Mouse (Mus musculus) myocyte (in vitro differentiated cells): ENCODE measurements around the gene Tbxas1. TPM values are rescaled to one million over a fixed set of nuclear protein-coding genes. Genes with fewer than 3 reads are reported as not detected.

Experiments
- H3K27me3 ChIP-seq: one replicate; pipeline ENCODE4 v1.6.1; 2011; ENCODE audit not compliant: control insufficient read depth, insufficient read depth, insufficient read length
- H3K36me3 ChIP-seq: one replicate; pipeline ENCODE4 v1.6.1; 2011; ENCODE audit not compliant: control insufficient read depth, insufficient read depth
- H3K4me2 ChIP-seq: one replicate; pipeline ENCODE4 v1.6.1; 2011; ENCODE audit warnings: low read depth, control low read depth
- H3K4me3 ChIP-seq: one replicate; pipeline ENCODE4 v1.5.1; 2011; ENCODE audit warnings: mild to moderate bottlenecking, control low read depth, moderate library complexity
- H3K79me2 ChIP-seq: one replicate; pipeline ENCODE4 v1.6.1; 2011; ENCODE audit not compliant: control insufficient read depth, insufficient read depth
- H3ac ChIP-seq: one replicate; pipeline ENCODE4 v1.6.1; 2011; ENCODE audit not compliant: control insufficient read depth, insufficient read length
- CEBPB ChIP-seq: IDR thresholded peaks from 2 replicates; pipeline ENCODE4 v1.6.1; 2011; ENCODE audit warnings: mild to moderate bottlenecking, moderate library complexity; ENCODE audit not compliant: poor library complexity, insufficient read depth, severe bottlenecking
- E2F4 ChIP-seq: IDR thresholded peaks from one replicate; pipeline ENCODE4 v1.6.1; 2011; ENCODE audit warnings: mild to moderate bottlenecking, control low read depth, moderate library complexity; ENCODE audit not compliant: insufficient read depth
- MAX ChIP-seq: IDR thresholded peaks from one replicate; pipeline ENCODE4 v1.6.1; 2011; ENCODE audit warnings: low read depth, mild to moderate bottlenecking, control low read depth
- MYOD1 ChIP-seq, 3 experiments: IDR thresholded peaks; one replicate each; pipeline ENCODE4 v1.6.1; 2011; ENCODE audit warnings: control low read depth in 2 of 3, low read depth in 2 of 3, mild to moderate bottlenecking in 2 of 3, moderate library complexity in 1 of 3; ENCODE audit not compliant: insufficient read length in 2 of 3, control insufficient read depth in 1 of 3
- MYOG ChIP-seq, 3 experiments: IDR thresholded peaks; one replicate each; pipeline ENCODE4 v1.6.1; 2011; ENCODE audit warnings: control low read depth in 2 of 3, low read depth in 2 of 3, mild to moderate bottlenecking in 2 of 3; ENCODE audit not compliant: insufficient read length in 2 of 3, control insufficient read depth in 1 of 3, insufficient read depth in 1 of 3
- POLR2A ChIP-seq: IDR thresholded peaks from one replicate; pipeline ENCODE4 v1.6.1; 2011; ENCODE audit warnings: low read depth, mild to moderate bottlenecking, control low read depth, moderate library complexity; ENCODE audit not compliant: insufficient read length
- POLR2AphosphoS2 ChIP-seq: IDR thresholded peaks from one replicate; pipeline ENCODE4 v1.6.1; 2011; ENCODE audit warnings: low read depth, control low read depth; ENCODE audit not compliant: insufficient read length
- REST ChIP-seq: IDR thresholded peaks from one replicate; pipeline ENCODE4 v1.6.1; 2011; ENCODE audit warnings: mild to moderate bottlenecking, control low read depth, moderate library complexity; ENCODE audit not compliant: insufficient read depth, insufficient read length
- SRF ChIP-seq: IDR thresholded peaks from one replicate; pipeline ENCODE4 v1.6.1; 2011; ENCODE audit warnings: low read depth; ENCODE audit not compliant: control insufficient read depth, insufficient read length
- TCF12 ChIP-seq: IDR thresholded peaks from one replicate; pipeline ENCODE4 v1.6.1; 2011; ENCODE audit warnings: mild to moderate bottlenecking, control low read depth; ENCODE audit not compliant: poor library complexity, insufficient read depth, severe bottlenecking
- TCF3 ChIP-seq: IDR thresholded peaks from one replicate; pipeline ENCODE4 v1.6.1; 2011; ENCODE audit warnings: low read depth, control low read depth; ENCODE audit not compliant: insufficient read length
- USF1 ChIP-seq: IDR thresholded peaks from one replicate; pipeline ENCODE4 v1.6.1; 2011; ENCODE audit warnings: low read depth, mild to moderate bottlenecking, control low read depth, moderate library complexity
- polyA plus RNA-seq: library from polyadenylated mRNA; unstranded; fragments of >200 nt; fragmentation: generic; extraction: Trizol; gene quantifications from one replicate; pipeline ENCODE4 v1.2.1, GENCODE M21; 2012; ENCODE audit warnings: missing spikeins

Tbxas1 gene
- polyA plus RNA-seq, 1 experiment = not detected

DNA sequence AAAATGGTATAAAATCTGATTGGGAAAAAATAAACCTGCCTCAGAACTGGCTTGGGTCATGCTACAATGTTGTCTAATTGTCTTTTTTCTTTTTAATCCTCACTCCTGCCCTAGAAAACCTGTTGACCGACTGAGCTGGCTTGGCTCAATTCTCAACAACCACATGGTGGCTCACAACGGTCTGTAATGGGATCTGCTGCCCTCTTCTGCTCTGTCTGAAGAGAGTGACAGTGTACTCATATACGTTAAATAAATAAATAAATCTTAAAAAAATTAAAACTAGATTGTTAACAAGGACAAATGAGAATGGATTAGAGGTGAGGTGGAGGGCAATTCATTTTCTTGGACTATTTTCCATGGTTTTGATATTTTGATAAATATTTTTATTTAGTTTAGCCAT lies 245.5 kb downstream of the Tbxas1 start:
- H3K36me3 ChIP-seq = no peaks in the 10 kb centered on the region
- TF ChIP-seq CEBPB (no peak), TCF3 (no peak), USF1 (no peak), E2F4 (no peak), POLR2AphosphoS2 (no peak)
- H3K79me2 ChIP-seq = no peaks in the 10 kb centered on the region
- H3K27me3 ChIP-seq = no peaks in the 10 kb centered on the region
- H3ac ChIP-seq = no peak overlapping the region
- no peak overlapping the region for H3K4me3 ChIP-seq
- H3K4me2 ChIP-seq = no peak overlapping the region

GRCm38 (mm10) chr6:39124719-39125118 lies 249.5 kb downstream of the Tbxas1 start:
- Histone ChIP-seq H3ac (no peak overlapping the region), H3K4me2 (no peak overlapping the region), H3K79me2 (no peaks in the 10 kb centered on the region), H3K27me3 (no peaks in the 10 kb centered on the region), H3K4me3 (no peak overlapping the region), H3K36me3 (no peaks in the 10 kb centered on the region)
- no peak for TF ChIP-seq MAX
- no peak for TF ChIP-seq MYOD1 (IDR thresholded peaks at IDR 0.05; ENCODE audit: control insufficient read depth in 1 of 3, insufficient read length in 2 of 3, low read depth in 2 of 3)
- TF ChIP-seq E2F4 = no peak
- no peak for TF ChIP-seq SRF
- no peak for TF ChIP-seq CEBPB
- no peak for TF ChIP-seq TCF3
- no peak for TF ChIP-seq TCF12
- no peak for TF ChIP-seq REST
- no peak for TF ChIP-seq MYOG (IDR thresholded peaks at IDR 0.05; ENCODE audit: control insufficient read depth in 1 of 3, insufficient read depth in 1 of 3, insufficient read length in 2 of 3, low read depth in 2 of 3)
- TF ChIP-seq POLR2A = no peak
- TF ChIP-seq USF1 = no peak
- no peak for TF ChIP-seq POLR2AphosphoS2

GRCm38 (mm10) chr6:39131480-39131879 lies 256.3 kb downstream of the Tbxas1 start:
- Histone ChIP-seq H3K36me3 (peaks cover 10% of the 10 kb centered on the region), H3K79me2 (no peaks in the 10 kb centered on the region), H3K4me2 (no peak overlapping the region), H3ac (no peak overlapping the region), H3K4me3 (no peak overlapping the region), H3K27me3 (no peaks in the 10 kb centered on the region)
- TF ChIP-seq TCF12 = no peak
- TF ChIP-seq MYOG (IDR thresholded peaks at IDR 0.05; ENCODE audit: control insufficient read depth in 1 of 3, insufficient read depth in 1 of 3, insufficient read length in 2 of 3, low read depth in 2 of 3) = no peak
- TF ChIP-seq MAX = no peak
- no peak for TF ChIP-seq USF1
- TF ChIP-seq POLR2AphosphoS2 = no peak
- no peak for TF ChIP-seq REST
- no peak for TF ChIP-seq SRF
- TF ChIP-seq TCF3 = no peak
- TF ChIP-seq CEBPB = no peak

DNA sequence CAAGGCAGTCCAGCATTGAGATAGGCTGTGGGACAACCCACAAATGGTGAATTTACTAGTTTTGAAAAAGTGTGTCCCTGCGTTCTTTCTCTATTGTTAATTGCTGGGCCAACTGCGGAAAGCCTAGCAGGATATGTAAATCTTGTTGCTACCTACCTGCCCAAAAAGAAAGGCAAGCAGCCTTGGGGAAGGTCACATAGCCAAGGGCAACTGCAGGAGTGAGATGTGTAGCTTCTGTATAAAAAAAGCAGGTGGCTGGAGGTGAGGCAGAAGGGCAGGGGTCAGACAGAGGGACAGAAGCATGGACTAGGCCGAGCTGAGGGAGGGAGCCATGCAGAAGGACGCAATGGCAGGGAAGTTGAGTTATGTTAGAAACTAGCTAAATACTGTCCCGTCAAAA lies 257.4 kb downstream of the Tbxas1 start:
- Histone ChIP-seq H3K79me2 (no peaks in the 10 kb centered on the region), H3K36me3 (peaks cover 10% of the 10 kb centered on the region), H3ac (no peak overlapping the region), H3K4me3 (no peak overlapping the region), H3K4me2 (no peak overlapping the region), H3K27me3 (no peaks in the 10 kb centered on the region)
- TF ChIP-seq E2F4 (no peak), CEBPB (no peak), TCF3 (no peak), MAX (no peak), POLR2A (no peak), MYOG (IDR thresholded peaks at IDR 0.05; ENCODE audit: control insufficient read depth in 1 of 3, insufficient read depth in 1 of 3, insufficient read length in 2 of 3, low read depth in 2 of 3) (no peak), POLR2AphosphoS2 (no peak), SRF (no peak), REST (no peak), TCF12 (no peak), MYOD1 (IDR thresholded peaks at IDR 0.05; ENCODE audit: control insufficient read depth in 1 of 3, insufficient read length in 2 of 3, low read depth in 2 of 3) (no peak), USF1 (no peak)

Other genes with a start within 250 kb of the Tbxas1 start
- gene Klrg2, start 238.2 kb upstream of the Tbxas1 start, polyA plus RNA-seq = 1.7 TPM
- 0.19 TPM for gene Clec2l, start 212.3 kb upstream of the Tbxas1 start, polyA plus RNA-seq
- gene Hipk2, start 761 bp downstream of the Tbxas1 start, polyA plus RNA-seq = 11.3 TPM
- gene Parp12, start 242.9 kb downstream of the Tbxas1 start, polyA plus RNA-seq = 6.9 TPM